In genomic region chr9:61618510-61619249, GRCm38 (mm10) we compare ENCODE assay signal across 9 mouse cellular contexts.
A peak's percentile ranks its signal among the peaks of the same experiment; 100 is the strongest.
DNase-seq lines count a peak whose midpoint lies in the region; ATAC-seq lines count a peak whose summit lies in the region.
"Had no signal": no experiment of that assay in that cellular context is flagged by ENCODE, and none has a peak within 500 bp of the region (broad histone marks: within the 10 kb centered on the region; RNA-seq: fewer than 3 reads in every experiment).

No protein-coding gene starts in this region.

- no peaks in the 10 kb centered on the region for H3K36me3 ChIP-seq in midbrain, embryonic 12.5 days
- H3K36me3 ChIP-seq in midbrain, embryonic 16.5 days (ENCODE audit: control insufficient read depth, insufficient read depth, low read length) = no peaks in the 10 kb centered on the region
- no peaks in the 10 kb centered on the region for H3K36me3 ChIP-seq in embryonic facial prominence, embryonic 10.5 days (replicated peaks)
- no peaks in the 10 kb centered on the region for H3K36me3 ChIP-seq in hindbrain, embryonic 14.5 days (replicated peaks; ENCODE audit: control insufficient read depth, insufficient read depth)
- H3K36me3 ChIP-seq: hindbrain, embryonic 15.5 days had no signal

- 37% methylated on average over 12 of the region's 12 CpGs for WGBS in midbrain, embryonic 12.5 days
- WGBS in midbrain, embryonic 16.5 days = 32% methylated on average over 12 of the region's 12 CpGs
- 23% methylated on average over 12 of the region's 12 CpGs for WGBS in embryonic facial prominence, embryonic 10.5 days
- WGBS in hindbrain, embryonic 14.5 days = 28% methylated on average over 12 of the region's 12 CpGs

- peaks cover 42% of the 10 kb centered on the region for H3K4me1 ChIP-seq in midbrain, embryonic 12.5 days
- peaks cover 8% of the 10 kb centered on the region for H3K4me1 ChIP-seq in midbrain, embryonic 16.5 days (ENCODE audit: control insufficient read depth, insufficient read depth, low read length)
- peaks cover 69% of the 10 kb centered on the region for H3K4me1 ChIP-seq in embryonic facial prominence, embryonic 10.5 days
- H3K4me1 ChIP-seq in hindbrain, embryonic 14.5 days (replicated peaks; ENCODE audit: control insufficient read depth, insufficient read depth, low read length) = peaks cover 29% of the 10 kb centered on the region

- DNase-seq in embryonic facial prominence, embryonic 10.5 days (ENCODE audit: low spot score) = peak; percentile 92
- peak; percentile 54 for DNase-seq in hindbrain, embryonic 14.5 days (ENCODE audit: low spot score)
- DNase-seq in layer of hippocampus, postnatal 36 days = peak; percentile 11 to 43
- no peak for DNase-seq in left cerebral cortex, postnatal 10 days (ENCODE audit: extremely low spot score in 1 of 2, low spot score in 2 of 2)
- no peak for DNase-seq in ovary, adult 18-20 months (ENCODE audit: low spot score)
- no peak for DNase-seq in left cerebral cortex, adult 8-10 months (ENCODE audit: low spot score in 2 of 2)

- peak; percentile 55; the same call in 1 of the 2 replicates for ATAC-seq in midbrain, embryonic 12.5 days (ENCODE audit: low FRiP score, low read depth)
- no peak for ATAC-seq in midbrain, embryonic 16.5 days
- no peak for ATAC-seq in hindbrain, embryonic 14.5 days (ENCODE audit: low FRiP score)

- no peak overlapping the region for H3K4me2 ChIP-seq in midbrain, embryonic 12.5 days (replicated peaks)
- H3K4me2 ChIP-seq in midbrain, embryonic 16.5 days (ENCODE audit: low read length) = no peak overlapping the region
- H3K4me2 ChIP-seq in hindbrain, embryonic 14.5 days (replicated peaks) = no peak overlapping the region
- H3K4me2 ChIP-seq: hindbrain, embryonic 15.5 days had no signal

- H3K4me3 ChIP-seq in midbrain, embryonic 12.5 days = no peak overlapping the region
- no peak overlapping the region for H3K4me3 ChIP-seq in midbrain, embryonic 16.5 days (ENCODE audit: low read depth, low read length)
- H3K4me3 ChIP-seq in embryonic facial prominence, embryonic 10.5 days = no peak overlapping the region
- H3K4me3 ChIP-seq in hindbrain, embryonic 14.5 days (replicated peaks; ENCODE audit: low read length) = no peak overlapping the region
- H3K4me3 ChIP-seq: hindbrain, embryonic 15.5 days had no signal

- no peak overlapping the region for H3K9ac ChIP-seq in midbrain, embryonic 12.5 days (replicated peaks)
- H3K9ac ChIP-seq in midbrain, embryonic 16.5 days (ENCODE audit: low read depth, low read length) = no peak overlapping the region
- no peak overlapping the region for H3K9ac ChIP-seq in hindbrain, embryonic 14.5 days
- H3K9ac ChIP-seq: hindbrain, embryonic 15.5 days had no signal

- intact Hi-C loops in left cerebral cortex, postnatal 10 days (cut with DNase I) = no loop called here

- H3K27ac ChIP-seq in midbrain, embryonic 12.5 days (replicated peaks) = 0 out of 2 replicates have a peak overlapping the region, but pooled peaks have one; percentile 0
- H3K27ac ChIP-seq in midbrain, embryonic 16.5 days (ENCODE audit: low read length) = no peak overlapping the region
- H3K27ac ChIP-seq in embryonic facial prominence, embryonic 10.5 days (replicated peaks) = peak overlapping the region; percentile 83
- H3K27ac ChIP-seq in hindbrain, embryonic 14.5 days = no peak overlapping the region
- H3K27ac ChIP-seq: hindbrain, embryonic 15.5 days had no signal

- peaks cover 15% of the 10 kb centered on the region for H3K27me3 ChIP-seq in midbrain, embryonic 12.5 days
- H3K27me3 ChIP-seq in midbrain, embryonic 16.5 days (ENCODE audit: control insufficient read depth, insufficient read depth, low read depth, low read length) = no peaks in the 10 kb centered on the region; the same call in 1 of the 2 replicates
- peaks cover 26% of the 10 kb centered on the region; the same call in 1 of the 2 replicates for H3K27me3 ChIP-seq in embryonic facial prominence, embryonic 10.5 days (replicated peaks; ENCODE audit: low read depth, poor library complexity, severe bottlenecking)
- H3K27me3 ChIP-seq in hindbrain, embryonic 14.5 days (ENCODE audit: control insufficient read depth, insufficient read depth, low read length) = peaks cover 6% of the 10 kb centered on the region

- H3K9me3 ChIP-seq in midbrain, embryonic 12.5 days = no peaks in the 10 kb centered on the region
- H3K9me3 ChIP-seq in midbrain, embryonic 16.5 days (replicated peaks; ENCODE audit: control insufficient read depth, low read length, poor library complexity, severe bottlenecking) = no peaks in the 10 kb centered on the region
- H3K9me3 ChIP-seq in embryonic facial prominence, embryonic 10.5 days = no peaks in the 10 kb centered on the region
- no peaks in the 10 kb centered on the region for H3K9me3 ChIP-seq in hindbrain, embryonic 14.5 days (ENCODE audit: control insufficient read depth, low read length)
- H3K9me3 ChIP-seq: hindbrain, embryonic 15.5 days had no signal

Comparison
In these comparisons a context has a peak if more than half of its experiments do, and no peak if none do; other contexts are left out.
1. H3K27ac ChIP-seq: peak in midbrain, embryonic 12.5 days (single experiment) and embryonic facial prominence, embryonic 10.5 days (single experiment); none in midbrain, embryonic 16.5 days (single experiment) and hindbrain, embryonic 14.5 days (single experiment).
2. DNase-seq: peak in embryonic facial prominence, embryonic 10.5 days (single experiment), hindbrain, embryonic 14.5 days (single experiment) and layer of hippocampus, postnatal 36 days (2 of 2); none in left cerebral cortex, postnatal 10 days (0 of 2), ovary, adult 18-20 months (single experiment) and left cerebral cortex, adult 8-10 months (0 of 2).